Mouse (Mus musculus) midbrain, embryonic 13.5 days (tissue): ENCODE results near the gene Nfia. TPM values are rescaled to one million over a fixed set of nuclear protein-coding genes. Genes with fewer than 3 reads are reported as not detected.
A peak's percentile ranks its signal among the peaks of the same experiment; 100 is the strongest.

ENCODE experiments used
- ATAC-seq: fragments of 200-750 bp; cut with Nextera tagmentation; 2 replicates; pipeline ENCODE4 v1.8.0; 2017; ENCODE audit warnings: mild to moderate bottlenecking, moderate TSS enrichment, moderate library complexity
- H3K27ac ChIP-seq: fragments of 300-500 bp; sonication (generic); 2 replicates; pipeline ENCODE4 v1.5.1; 2015; ENCODE audit warnings: inconsistent platforms, mild to moderate bottlenecking, moderate library complexity
- H3K27me3 ChIP-seq: fragments of 300-500 bp; sonication (generic); 2 replicates; pipeline ENCODE4 v1.6.1; 2015; ENCODE audit warnings: mild to moderate bottlenecking, inconsistent platforms
- H3K36me3 ChIP-seq: fragments of 300-500 bp; sonication (generic); 2 replicates; pipeline ENCODE4 v1.6.1; 2015; ENCODE audit warnings: mild to moderate bottlenecking, inconsistent platforms
- H3K4me1 ChIP-seq: fragments of 300-500 bp; sonication (generic); replicated peaks from 2 replicates; pipeline ENCODE4 v1.6.1; 2015; ENCODE audit warnings: inconsistent platforms
- H3K4me2 ChIP-seq: fragments of 300-500 bp; sonication (generic); replicated peaks from 2 replicates; pipeline ENCODE4 v1.6.1; 2015; ENCODE audit warnings: moderate library complexity, mild to moderate bottlenecking, inconsistent platforms
- H3K4me3 ChIP-seq: fragments of 300-500 bp; sonication (generic); replicated peaks from 2 replicates; pipeline ENCODE4 v1.5.1; 2015; ENCODE audit warnings: mild to moderate bottlenecking, inconsistent platforms
- H3K9ac ChIP-seq: fragments of 300-500 bp; sonication (generic); replicated peaks from 2 replicates; pipeline ENCODE4 v1.6.1; 2015; ENCODE audit warnings: mild to moderate bottlenecking, inconsistent platforms
- H3K9me3 ChIP-seq: fragments of 300-500 bp; sonication (generic); 2 replicates; pipeline ENCODE4 v1.6.1; 2016; ENCODE audit warnings: mild to moderate bottlenecking, inconsistent platforms
- WGBS: fragments of 180-500 bp; shearing (Covaris S2); methylation state at CpG from one replicate; pipeline ENCODE4 v1.1.7; 2015; 5-methylcytosine and 5-hydroxymethylcytosine counted together
- polyA plus RNA-seq: library from polyadenylated mRNA; unstranded; fragments of >200 nt; fragmentation: Nextera tagmentation; extraction: Ambion mirVana; gene quantifications from 2 replicates; pipeline ENCODE4 v1.2.1, GENCODE M21; 2015

The Nfia gene
- polyA plus RNA-seq, 1 experiment from 2014 or later, result 36.2 TPM

DNA sequence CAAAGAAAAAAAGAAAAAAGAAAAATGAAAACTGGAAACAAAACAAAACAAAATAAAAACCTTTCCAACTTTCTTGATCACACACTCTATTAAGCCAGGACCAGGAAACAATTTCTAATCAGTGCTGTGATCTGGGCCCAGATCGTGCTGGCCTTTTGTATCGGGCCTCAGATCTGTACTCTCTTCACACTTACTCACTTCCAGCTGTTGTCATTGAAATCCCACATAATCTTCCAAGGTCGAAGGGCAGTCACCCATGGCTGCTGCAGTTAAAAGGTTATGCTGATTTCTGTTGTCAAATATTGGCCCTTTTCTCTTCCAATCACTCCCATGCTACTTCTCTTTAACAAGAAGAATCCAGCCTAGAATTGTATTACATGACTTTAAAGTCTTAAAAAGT lies 219.3 kb downstream of the Nfia start:
- Histone ChIP-seq H3K4me1 (peaks cover 22% of the 10 kb centered on the region), H3K9ac (no peak overlapping the region), H3K27ac (no peak overlapping the region), H3K9me3 (no peaks in the 10 kb centered on the region), H3K4me3 (no peak overlapping the region), H3K4me2 (no peak overlapping the region), H3K27me3 (peaks cover 9% of the 10 kb centered on the region), H3K36me3 (no peaks in the 10 kb centered on the region)
- WGBS, result 8% methylated on average over 3 of the region's 3 CpGs
- no peak for ATAC-seq

DNA sequence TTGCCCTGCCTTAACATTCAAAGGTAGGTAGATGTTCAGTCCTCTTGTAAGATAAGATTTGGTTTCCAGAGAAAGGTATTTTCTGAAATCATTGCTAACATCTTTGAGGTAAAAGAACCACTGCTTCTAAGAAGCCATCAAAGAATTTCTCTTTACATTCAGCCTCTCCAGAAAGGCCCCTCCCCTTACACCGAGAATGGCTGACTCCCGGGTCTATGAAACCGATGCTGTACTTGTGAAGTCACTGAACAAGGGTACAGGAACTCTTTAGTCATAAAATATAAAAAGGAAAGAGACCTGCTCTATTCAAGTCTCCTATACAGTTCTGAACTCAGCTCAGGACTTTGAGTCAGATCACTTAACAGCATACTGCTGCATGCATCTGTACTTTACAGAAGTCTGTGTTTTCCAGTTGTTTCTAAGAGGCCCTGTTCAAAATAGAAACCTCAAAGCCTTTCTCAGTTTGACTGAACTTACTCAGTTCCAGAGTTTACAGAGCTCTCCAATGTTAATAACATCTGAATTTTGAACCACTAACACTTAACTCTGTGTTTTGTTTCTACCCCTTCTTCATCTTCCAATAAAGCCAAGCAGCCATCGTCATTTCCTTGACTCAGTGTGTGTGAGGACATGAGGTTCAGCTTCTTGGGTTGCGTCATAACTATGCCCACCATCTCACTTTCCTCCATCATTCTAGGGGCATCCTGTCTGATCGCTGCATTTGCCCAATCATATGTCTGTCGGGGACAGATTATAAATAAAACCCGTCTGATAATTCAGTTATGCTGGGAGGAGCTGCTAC lies 223.6 kb downstream of the Nfia start:
- peak overlapping the region; percentile 19; the same call in 1 of the 2 replicates for H3K27ac ChIP-seq
- no peak for ATAC-seq
- no peak overlapping the region for H3K9ac ChIP-seq
- no peak overlapping the region for H3K4me2 ChIP-seq
- H3K4me3 ChIP-seq, result no peak overlapping the region
- WGBS, result 78% methylated on average over 8 of the region's 8 CpGs
- H3K27me3 ChIP-seq, result no peaks in the 10 kb centered on the region
- H3K4me1 ChIP-seq, result peaks cover 16% of the 10 kb centered on the region
- H3K36me3 ChIP-seq, result no peaks in the 10 kb centered on the region
- H3K9me3 ChIP-seq, result no peaks in the 10 kb centered on the region

GRCm38 (mm10) chr4:97997151-97997817 lies 224.8 kb downstream of the Nfia start:
- peak; percentile 50; the same call in 1 of the 2 replicates for ATAC-seq
- H3K27ac ChIP-seq, result 0 out of 2 replicates have a peak overlapping the region, but pooled peaks have one; percentile 19
- H3K4me3 ChIP-seq, result no peak overlapping the region
- H3K9me3 ChIP-seq, result no peaks in the 10 kb centered on the region
- no peaks in the 10 kb centered on the region for H3K27me3 ChIP-seq
- no peak overlapping the region for H3K4me2 ChIP-seq
- H3K36me3 ChIP-seq, result no peaks in the 10 kb centered on the region
- peaks cover 9% of the 10 kb centered on the region for H3K4me1 ChIP-seq
- no peak overlapping the region for H3K9ac ChIP-seq
- 90% methylated on average over 11 of the region's 11 CpGs for WGBS

DNA sequence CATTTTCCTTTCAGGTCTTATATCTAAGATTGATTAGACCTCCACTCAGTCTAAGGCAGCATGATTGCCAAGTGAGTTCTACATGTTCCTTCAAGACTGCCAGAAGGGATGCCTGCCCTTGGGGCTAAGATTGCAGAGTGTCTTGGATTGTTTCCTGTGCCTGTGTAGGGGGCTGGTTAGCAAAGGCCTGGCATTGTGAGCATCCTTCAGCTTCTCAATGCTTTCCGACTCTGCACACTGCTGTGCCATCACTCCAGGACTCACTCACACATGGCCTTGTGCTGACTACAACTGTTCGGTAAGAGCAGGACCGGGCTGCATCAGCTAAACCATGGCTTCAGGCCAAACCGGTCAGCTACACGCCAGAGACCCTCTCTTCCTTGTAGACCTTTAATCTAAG lies 229.7 kb downstream of the Nfia start:
- 88% methylated on average over 5 of the region's 5 CpGs for WGBS
- H3K27me3 ChIP-seq, result no peaks in the 10 kb centered on the region
- H3K9ac ChIP-seq, result no peak overlapping the region
- no peak overlapping the region for H3K27ac ChIP-seq
- H3K36me3 ChIP-seq, result no peaks in the 10 kb centered on the region
- ATAC-seq, result no peak
- no peak overlapping the region for H3K4me3 ChIP-seq
- peaks cover 32% of the 10 kb centered on the region for H3K4me1 ChIP-seq
- no peaks in the 10 kb centered on the region for H3K9me3 ChIP-seq
- no peak overlapping the region for H3K4me2 ChIP-seq

DNA sequence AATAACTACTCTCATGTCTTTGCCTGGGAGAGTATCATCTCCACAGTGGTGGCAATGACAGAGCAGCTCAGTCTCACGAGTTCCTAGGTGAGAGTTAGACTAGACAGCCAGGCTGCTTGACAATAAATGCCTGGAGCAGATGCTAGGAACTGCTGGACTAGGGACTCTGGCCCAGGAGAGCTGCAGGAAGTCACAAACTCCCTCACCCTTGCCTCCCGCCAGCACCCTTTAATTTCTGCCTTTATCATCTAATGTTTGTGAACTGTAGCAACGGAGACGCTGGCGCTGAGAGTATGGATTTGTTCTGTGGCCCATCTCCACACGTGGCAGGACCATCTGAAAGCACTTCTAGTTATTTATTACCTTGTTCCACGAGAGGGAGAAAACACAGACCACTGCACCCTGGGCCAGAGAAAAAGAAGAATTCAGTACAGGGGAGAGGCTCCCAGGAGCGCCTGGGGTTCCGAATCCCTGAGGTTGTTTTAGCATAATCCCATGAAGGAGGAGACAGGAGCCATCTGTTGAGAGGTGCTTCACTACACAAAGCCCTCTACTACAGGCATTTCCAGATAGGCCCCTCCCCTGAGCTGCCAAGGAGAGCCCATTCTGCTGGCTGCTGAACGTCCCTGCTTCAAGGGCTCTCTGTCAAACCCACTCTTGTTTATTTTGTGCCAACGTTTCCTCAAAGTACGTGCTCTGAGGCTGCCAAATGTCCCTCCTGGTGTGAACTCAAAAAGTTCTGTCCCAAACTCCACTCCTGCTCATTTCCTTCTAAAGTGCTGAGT lies 231.0 kb downstream of the Nfia start:
- no peak overlapping the region for H3K9ac ChIP-seq
- H3K27me3 ChIP-seq, result no peaks in the 10 kb centered on the region
- peak overlapping the region; percentile 83 for H3K27ac ChIP-seq
- H3K9me3 ChIP-seq, result no peaks in the 10 kb centered on the region
- WGBS, result 20% methylated on average over 12 of the region's 12 CpGs
- H3K4me1 ChIP-seq, result peaks cover 33% of the 10 kb centered on the region
- H3K36me3 ChIP-seq, result no peaks in the 10 kb centered on the region
- no peak overlapping the region for H3K4me3 ChIP-seq
- ATAC-seq, result peak; percentile 83
- H3K4me2 ChIP-seq, result no peak overlapping the region; the same call in 1 of the 2 replicates

DNA sequence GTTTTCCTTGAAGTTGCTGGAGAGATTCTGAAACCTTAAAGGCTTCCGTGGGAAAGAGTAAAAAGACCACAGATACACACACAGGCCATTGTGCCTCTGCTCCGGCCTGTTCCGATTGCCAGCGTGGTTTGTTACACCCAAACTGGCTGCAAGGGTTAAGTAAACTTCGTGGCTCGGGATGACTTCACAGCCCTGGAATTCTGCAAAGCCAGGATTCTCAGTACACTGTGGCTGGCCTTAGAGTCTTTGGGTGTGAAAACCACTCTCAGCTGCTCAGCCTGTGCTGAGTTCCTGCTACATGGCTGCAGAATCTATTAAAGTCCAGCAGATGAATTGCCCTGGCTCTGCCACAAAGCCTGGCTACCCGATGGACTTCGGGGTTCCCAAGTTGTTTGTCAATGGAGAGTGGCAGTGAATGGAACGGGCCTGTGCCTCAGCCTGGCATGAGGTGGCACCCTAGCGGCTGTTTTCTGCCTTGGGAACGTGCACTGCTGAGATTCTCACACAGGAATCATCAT lies 231.6 kb downstream of the Nfia start:
- H3K4me2 ChIP-seq, result no peak overlapping the region; the same call in 1 of the 2 replicates
- peak; percentile 85 for ATAC-seq

DNA sequence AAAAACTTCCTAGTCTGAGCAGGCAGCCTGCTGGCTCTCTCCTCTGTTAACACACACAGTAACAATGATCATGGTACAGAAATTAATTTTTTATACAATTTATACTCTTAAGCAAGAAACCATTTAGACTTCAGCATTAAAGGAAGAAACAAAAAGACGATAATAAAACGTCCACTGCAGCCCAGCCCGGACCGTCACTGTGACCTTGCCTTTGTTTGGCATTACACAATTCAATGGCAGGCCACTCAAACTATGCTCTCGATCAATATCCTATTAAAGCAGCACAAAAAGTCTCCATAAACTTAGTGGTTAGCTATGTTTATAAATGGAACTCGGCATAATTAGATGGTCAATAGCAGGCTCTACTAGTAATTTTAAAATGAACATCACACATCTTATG lies 232.5 kb downstream of the Nfia start:
- no peaks in the 10 kb centered on the region for H3K9me3 ChIP-seq
- H3K27me3 ChIP-seq, result no peaks in the 10 kb centered on the region
- H3K4me2 ChIP-seq, result no peak overlapping the region
- no peaks in the 10 kb centered on the region for H3K36me3 ChIP-seq
- ATAC-seq, result no peak
- H3K4me1 ChIP-seq, result peaks cover 42% of the 10 kb centered on the region
- H3K27ac ChIP-seq, result peak overlapping the region; percentile 83
- no peak overlapping the region for H3K9ac ChIP-seq
- WGBS, result 41% methylated on average over 6 of the region's 6 CpGs
- no peak overlapping the region for H3K4me3 ChIP-seq

More for the DNA sequence above, 231.6 kb downstream of the Nfia start:
- Histone ChIP-seq H3K9me3 (no peaks in the 10 kb centered on the region), H3K27ac (peak overlapping the region; percentile 83), H3K4me3 (no peak overlapping the region), H3K27me3 (no peaks in the 10 kb centered on the region), H3K36me3 (no peaks in the 10 kb centered on the region), H3K9ac (no peak overlapping the region), H3K4me1 (peaks cover 38% of the 10 kb centered on the region)
- WGBS, result 6% methylated on average over 11 of the region's 11 CpGs

- WGBS, result 63% methylated on average over 4 of the region's 4 CpGs
- H3K27ac ChIP-seq, result peak overlapping the region; percentile 39; the same call in 1 of the 2 replicates
Measured at GRCm38 (mm10) chr4:98008814-98009368, 236.4 kb downstream of the Nfia start.

DNA sequence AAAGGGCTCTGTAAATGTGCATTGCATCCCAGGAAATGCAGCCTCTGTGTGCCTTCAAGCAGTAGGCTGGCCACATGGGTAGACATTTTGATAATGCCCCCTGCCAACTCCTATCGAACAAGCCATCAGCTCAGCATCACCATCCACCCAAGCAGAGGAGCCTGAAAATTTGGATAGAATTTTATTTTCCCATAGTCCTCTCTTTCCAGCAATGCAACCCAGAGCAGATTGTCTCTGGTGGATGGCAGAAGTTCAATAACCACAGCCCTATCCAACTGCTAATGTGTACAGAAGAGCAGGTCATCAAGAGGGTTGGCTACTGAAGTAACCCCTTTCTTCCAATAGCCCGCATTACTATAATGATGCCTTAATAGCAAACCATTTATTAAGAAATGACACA lies 237.4 kb downstream of the Nfia start:
- H3K27me3 ChIP-seq, result no peaks in the 10 kb centered on the region
- ATAC-seq, result no peak
- H3K4me2 ChIP-seq, result no peak overlapping the region
- no peaks in the 10 kb centered on the region for H3K9me3 ChIP-seq
- WGBS, result 89% methylated on average over 2 of the region's 2 CpGs
- no peak overlapping the region for H3K4me3 ChIP-seq
- H3K27ac ChIP-seq, result no peak overlapping the region
- peaks cover 24% of the 10 kb centered on the region for H3K4me1 ChIP-seq
- peaks cover 7% of the 10 kb centered on the region; the same call in 1 of the 2 replicates for H3K36me3 ChIP-seq
- no peak overlapping the region for H3K9ac ChIP-seq

More at GRCm38 (mm10) chr4:98008814-98009368, 236.4 kb downstream of the Nfia start:
- peaks cover 34% of the 10 kb centered on the region for H3K4me1 ChIP-seq
- no peaks in the 10 kb centered on the region for H3K9me3 ChIP-seq
- no peak overlapping the region for H3K4me2 ChIP-seq
- H3K36me3 ChIP-seq, result no peaks in the 10 kb centered on the region
- no peaks in the 10 kb centered on the region for H3K27me3 ChIP-seq
- no peak overlapping the region for H3K9ac ChIP-seq
- H3K4me3 ChIP-seq, result no peak overlapping the region
- no peak for ATAC-seq

DNA sequence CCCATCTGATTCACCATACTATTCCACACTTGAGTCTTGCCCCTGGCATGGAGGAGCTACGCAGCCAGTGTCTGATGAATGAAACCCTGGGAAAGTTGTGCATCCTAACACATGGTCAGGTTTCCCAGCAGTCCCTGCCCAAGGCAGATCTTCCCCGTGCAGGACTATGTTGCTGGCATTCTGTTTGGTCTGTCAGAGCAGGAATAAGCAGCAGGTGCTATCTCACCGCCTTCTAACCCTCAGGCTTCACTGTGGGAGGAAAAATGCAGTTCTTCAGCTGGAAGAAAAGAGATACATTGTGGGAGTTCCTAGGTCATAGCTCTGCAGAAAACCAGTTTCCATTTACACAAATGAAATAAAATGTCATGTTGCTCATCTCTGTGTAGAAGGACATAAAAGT lies 247.3 kb downstream of the Nfia start:
- H3K36me3 ChIP-seq, result peaks cover 10% of the 10 kb centered on the region; the same call in 1 of the 2 replicates
- no peak for ATAC-seq
- WGBS, result 86% methylated on average over 3 of the region's 3 CpGs

DNA sequence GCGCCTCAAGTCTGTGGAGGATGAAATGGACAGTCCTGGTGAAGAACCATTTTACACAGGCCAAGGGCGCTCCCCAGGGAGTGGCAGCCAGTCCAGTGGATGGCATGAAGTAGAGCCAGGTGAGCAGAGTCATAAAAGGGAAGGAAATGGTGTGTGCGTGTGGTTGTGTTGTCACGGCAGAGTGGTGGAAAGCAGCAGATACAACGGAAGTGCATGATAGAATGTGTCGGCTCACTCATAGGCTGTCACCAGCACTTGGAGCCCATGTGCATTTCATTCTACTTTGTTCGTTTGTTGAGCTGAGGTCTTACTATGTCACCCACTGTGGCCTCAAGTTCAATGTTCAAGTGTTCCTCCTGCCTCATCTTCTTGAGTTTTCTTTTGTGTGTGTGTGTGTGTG lies 248.3 kb downstream of the Nfia start:
- H3K4me1 ChIP-seq, result peaks cover 13% of the 10 kb centered on the region; the same call in 1 of the 2 replicates
- no peaks in the 10 kb centered on the region for H3K27me3 ChIP-seq
- H3K27ac ChIP-seq, result no peak overlapping the region
- 97% methylated on average over 7 of the region's 7 CpGs for WGBS
- H3K36me3 ChIP-seq, result 0 out of 2 replicates have a peak, but pooled peaks cover 9% of the 10 kb centered on the region
- H3K4me2 ChIP-seq, result no peak overlapping the region
- no peak overlapping the region for H3K4me3 ChIP-seq
- H3K9me3 ChIP-seq, result no peaks in the 10 kb centered on the region
- ATAC-seq, result no peak
- no peak overlapping the region for H3K9ac ChIP-seq

More for the DNA sequence above, 247.3 kb downstream of the Nfia start:
- Histone ChIP-seq H3K9ac (no peak overlapping the region), H3K27me3 (no peaks in the 10 kb centered on the region), H3K4me2 (no peak overlapping the region), H3K4me1 (peaks cover 13% of the 10 kb centered on the region; the same call in 1 of the 2 replicates), H3K4me3 (no peak overlapping the region), H3K27ac (no peak overlapping the region), H3K9me3 (no peaks in the 10 kb centered on the region)
